Mouse (Mus musculus) stomach, embryonic 14.5 days (tissue): ENCODE data around the gene Olfr434. TPM values are rescaled to one million over a fixed set of nuclear protein-coding genes. Genes with fewer than 3 reads are reported as not detected.

Experiments used
- ATAC-seq: fragments of 200-750 bp; cut with Nextera tagmentation; 2 replicates; pipeline ENCODE4 v1.8.0; 2017; ENCODE audit warnings: low read depth, moderate TSS enrichment; ENCODE audit not compliant: insufficient number of reproducible peaks, insufficient read depth, low FRiP score
- H3K27ac ChIP-seq: fragments of 300-500 bp; sonication (generic); 2 replicates; pipeline ENCODE4 v1.5.1; 2014; ENCODE audit warnings: mild to moderate bottlenecking, low read length, moderate library complexity, mixed read lengths
- H3K27me3 ChIP-seq: fragments of 300-500 bp; sonication (generic); 2 replicates; pipeline ENCODE4 v1.6.1; 2014; ENCODE audit warnings: low read length, control low read depth, mixed read lengths; ENCODE audit not compliant: control insufficient read depth, insufficient read depth
- H3K36me3 ChIP-seq: fragments of 300-500 bp; sonication (generic); 2 replicates; pipeline ENCODE4 v1.6.1; 2014; ENCODE audit warnings: mild to moderate bottlenecking, control low read depth, low read length, moderate library complexity, mixed read lengths; ENCODE audit not compliant: control insufficient read depth, insufficient read depth
- H3K4me1 ChIP-seq: fragments of 300-500 bp; sonication (generic); 2 replicates; pipeline ENCODE4 v1.6.1; 2014; ENCODE audit warnings: low read length, control low read depth, mixed read lengths; ENCODE audit not compliant: control insufficient read depth, insufficient read depth
- H3K4me2 ChIP-seq: fragments of 300-500 bp; sonication (generic); replicated peaks from 2 replicates; pipeline ENCODE4 v1.6.1; 2014; ENCODE audit warnings: low read depth, low read length, control low read depth
- H3K4me3 ChIP-seq: fragments of 300-500 bp; sonication (generic); 2 replicates; pipeline ENCODE4 v1.5.1; 2014; ENCODE audit warnings: low read depth, low read length, control low read depth
- H3K9ac ChIP-seq: fragments of 300-500 bp; sonication (generic); replicated peaks from 2 replicates; pipeline ENCODE4 v1.6.1; 2014; ENCODE audit warnings: low read depth, mild to moderate bottlenecking, control low read depth, low read length, moderate library complexity, mixed read lengths
- H3K9me3 ChIP-seq: fragments of 300-500 bp; sonication (generic); 2 replicates; pipeline ENCODE4 v1.6.1; 2016; ENCODE audit warnings: low read depth, low read length, control low read depth; ENCODE audit not compliant: control insufficient read depth
- WGBS: fragments of 180-500 bp; shearing (Covaris S2); extraction: QIAGEN DNeasy Blood & Tissue Kit; methylation state at CpG from one replicate; pipeline ENCODE4 v1.1.7; 2014; 5-methylcytosine and 5-hydroxymethylcytosine counted together
- polyA plus RNA-seq: library from polyadenylated mRNA; unstranded; fragments of >200 nt; fragmentation: Nextera tagmentation; extraction: Ambion mirVana; gene quantifications from 2 replicates; pipeline ENCODE4 v1.2.1, GENCODE M21; 2014

Gene Olfr434
- polyA plus RNA-seq, 1 experiment from 2014 or later: not detected

DNA sequence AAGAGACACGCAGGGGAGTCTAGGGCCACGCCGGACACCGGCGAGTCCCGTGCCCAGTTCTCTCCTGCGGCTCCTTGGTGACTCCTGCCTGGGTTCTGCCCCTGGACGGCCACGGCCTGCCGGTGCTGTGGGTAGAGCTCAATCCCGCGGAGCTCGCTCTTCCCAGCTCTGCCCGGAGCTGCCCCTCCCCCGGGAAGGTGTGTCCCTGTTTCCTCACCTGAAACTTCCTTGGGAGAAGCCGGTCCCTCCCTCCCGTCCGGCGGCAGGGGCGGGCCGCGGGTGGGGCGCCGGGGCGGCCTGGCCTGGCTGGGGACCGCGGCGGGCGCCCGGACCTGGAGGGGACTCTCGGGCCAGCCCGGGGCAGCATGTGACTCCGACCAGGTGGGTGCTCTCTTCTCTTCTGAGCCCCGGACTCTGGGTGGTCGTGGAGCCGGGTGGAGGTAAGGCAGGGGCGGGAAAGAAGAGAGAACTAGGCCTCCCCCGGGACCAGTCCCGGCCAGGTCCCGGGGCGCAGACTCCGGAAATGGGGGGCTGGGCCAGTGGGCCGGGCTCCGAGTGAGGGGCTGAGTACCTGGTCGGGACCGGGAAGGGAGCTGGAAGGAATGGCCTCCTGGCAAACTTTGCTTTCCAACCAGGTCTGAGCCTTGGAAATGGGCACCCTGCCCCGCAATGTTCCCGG is 52.7 kb downstream of the Olfr434 start, which contains the start of gene Arhgef5:
Gene Arhgef5, plus strand, starts transcription at position 220 of the 679 bp plus-strand sequence.
- WGBS: under 1% methylated on average over 43 of the region's 48 CpGs

DNA sequence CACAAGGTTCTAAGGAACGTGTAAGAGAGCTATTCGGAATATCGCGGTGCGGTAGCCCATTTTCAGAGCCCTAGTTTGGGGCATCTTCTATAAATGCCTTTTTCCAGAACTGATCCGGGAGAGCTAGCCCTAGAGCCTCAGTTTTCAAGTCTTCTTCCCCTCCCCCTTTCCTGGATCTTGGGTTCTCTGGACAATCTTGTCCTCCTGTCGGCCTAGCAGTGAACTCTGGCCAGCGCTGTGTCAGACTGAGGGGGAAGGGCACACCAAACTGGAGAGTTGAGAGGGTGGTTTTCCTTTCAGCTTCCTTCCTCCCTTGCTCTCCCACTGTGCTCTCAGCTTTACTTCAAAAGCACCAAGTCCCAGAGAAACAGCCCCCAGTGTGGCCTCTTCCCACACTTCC is 53.5 kb downstream of the Olfr434 start:
- peak; percentile 54; the same call in 1 of the 2 replicates for ATAC-seq
- Histone ChIP-seq H3K4me1 (peaks cover 7% of the 10 kb centered on the region; the same call in 1 of the 2 replicates), H3K36me3 (no peaks in the 10 kb centered on the region), H3K27me3 (no peaks in the 10 kb centered on the region), H3K9ac (peak overlapping the region; percentile 77), H3K4me2 (peak overlapping the region; percentile 83), H3K27ac (0 out of 2 replicates have a peak overlapping the region, but pooled peaks have one; percentile 68), H3K4me3 (peak overlapping the region; percentile 73), H3K9me3 (no peaks in the 10 kb centered on the region)
- WGBS: under 1% methylated on average over 8 of the region's 8 CpGs

More for the DNA sequence above, 52.7 kb downstream of the Olfr434 start, which contains the start of gene Arhgef5:
- H3K9me3 ChIP-seq: no peaks in the 10 kb centered on the region
- peaks cover 7% of the 10 kb centered on the region; the same call in 1 of the 2 replicates for H3K4me1 ChIP-seq
- H3K27ac ChIP-seq: peak within 1 kb of the TSS; percentile 68
- peak within 1 kb of the TSS; percentile 83 for H3K4me2 ChIP-seq
- no peaks in the 10 kb centered on the region for H3K27me3 ChIP-seq
- ATAC-seq: peak; percentile 91
- no peaks in the 10 kb centered on the region for H3K36me3 ChIP-seq
- peak within 1 kb of the TSS; percentile 77 for H3K9ac ChIP-seq
- peak within 1 kb of the TSS; percentile 73 for H3K4me3 ChIP-seq

Other genes starting within 250 kb of the Olfr434 start
- gene Olfr441, start 106.7 kb upstream of the Olfr434 start, polyA plus RNA-seq: not detected in 2 replicates
- not detected in 2 replicates for gene Olfr237-ps1, start 66.5 kb upstream of the Olfr434 start, polyA plus RNA-seq
- gene Olfr437, start 49.7 kb upstream of the Olfr434 start, polyA plus RNA-seq: not detected in 2 replicates
- gene Olfr13, start 40.9 kb upstream of the Olfr434 start, polyA plus RNA-seq: not detected in 2 replicates
- not detected in 2 replicates for gene Olfr435, start 15.9 kb upstream of the Olfr434 start, polyA plus RNA-seq
- not detected in 2 replicates for gene Olfr47, start 18.5 kb downstream of the Olfr434 start, polyA plus RNA-seq
- 17.6 and 20.1 TPM in 2 replicates for gene Arhgef5, start 52.6 kb downstream of the Olfr434 start, polyA plus RNA-seq
- gene Nobox, start 96.5 kb downstream of the Olfr434 start, polyA plus RNA-seq: not detected in 2 replicates